Mouse (Mus musculus) frontal cortex, adult 2 months (tissue): ENCODE measurements around the gene Gm14226. TPM values are rescaled to one million over a fixed set of nuclear protein-coding genes. Genes with fewer than 3 reads are reported as not detected.

Experiments used
- polyA plus RNA-seq: library from polyadenylated mRNA; depleted of rRNA; stranded (reverse); fragments of >200 nt; gene quantifications from 2 replicates; pipeline ENCODE4 v1.2.3, GENCODE M21; 2012; rRNA removed

Gm14226 gene
- polyA plus RNA-seq, 1 experiment: 0.06 TPM

Other genes with a start within 250 kb of the Gm14226 start
- gene Gm14214, start 248.2 kb upstream of the Gm14226 start, polyA plus RNA-seq: not detected in 2 replicates
- gene Raly, start 227.2 kb upstream of the Gm14226 start, polyA plus RNA-seq: 115 and 116 TPM in 2 replicates
- 0.74 and 1.0 TPM in 2 replicates for gene a, start 226.9 kb upstream of the Gm14226 start, polyA plus RNA-seq
- 39.9 and 44.1 TPM in 2 replicates for gene Eif2s2, start 125.3 kb upstream of the Gm14226 start, polyA plus RNA-seq
- 32.3 and 34.4 TPM in 2 replicates for gene Ahcy, start 56.2 kb downstream of the Gm14226 start, polyA plus RNA-seq
- 22.7 and 24.5 TPM in 2 replicates for gene Itch, start 115.2 kb downstream of the Gm14226 start, polyA plus RNA-seq
- 830 and 929 TPM in 2 replicates for gene Dynlrb1, start 218.3 kb downstream of the Gm14226 start, polyA plus RNA-seq